Mouse (Mus musculus) myocyte (in vitro differentiated cells): Measurements from ENCODE around the gene Gfra1.

Source experiments
- E2F4 ChIP-seq: IDR thresholded peaks from one replicate; pipeline ENCODE4 v1.6.1; 2011; ENCODE audit warnings: mild to moderate bottlenecking, control low read depth, moderate library complexity; ENCODE audit not compliant: insufficient read depth
- MAX ChIP-seq: IDR thresholded peaks from one replicate; pipeline ENCODE4 v1.6.1; 2011; ENCODE audit warnings: low read depth, mild to moderate bottlenecking, control low read depth
- POLR2A ChIP-seq: IDR thresholded peaks from one replicate; pipeline ENCODE4 v1.6.1; 2011; ENCODE audit warnings: low read depth, mild to moderate bottlenecking, control low read depth, moderate library complexity; ENCODE audit not compliant: insufficient read length
- SRF ChIP-seq: IDR thresholded peaks from one replicate; pipeline ENCODE4 v1.6.1; 2011; ENCODE audit warnings: low read depth; ENCODE audit not compliant: control insufficient read depth, insufficient read length
- TCF12 ChIP-seq: IDR thresholded peaks from one replicate; pipeline ENCODE4 v1.6.1; 2011; ENCODE audit warnings: mild to moderate bottlenecking, control low read depth; ENCODE audit not compliant: poor library complexity, insufficient read depth, severe bottlenecking
- USF1 ChIP-seq: IDR thresholded peaks from one replicate; pipeline ENCODE4 v1.6.1; 2011; ENCODE audit warnings: low read depth, mild to moderate bottlenecking, control low read depth, moderate library complexity

DNA sequence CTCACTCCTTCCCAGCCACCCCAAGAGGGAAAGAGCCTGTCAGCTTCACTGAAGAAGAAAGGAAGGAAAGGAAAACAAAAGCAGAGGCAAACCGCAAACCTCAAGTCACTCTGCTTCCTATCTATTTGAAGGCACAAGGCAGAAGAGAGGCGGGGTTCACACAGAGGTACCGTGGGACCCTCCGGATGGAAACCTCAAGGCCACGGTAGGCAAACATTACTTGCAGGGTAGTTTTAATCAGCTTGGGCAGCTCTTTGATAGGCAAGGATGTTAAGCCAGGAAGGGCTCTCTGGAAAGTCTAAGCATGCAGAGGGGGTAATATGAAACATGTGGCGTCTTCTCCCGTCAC lies 158.9 kb downstream of the Gfra1 start:
- TF ChIP-seq USF1 (no peak), POLR2A (no peak), SRF (no peak), MAX (no peak), E2F4 (no peak), TCF12 (no peak)
